In genomic region chr4:82508281-82508687, GRCm38 (mm10) we compare ENCODE assay signal across 9 mouse cellular contexts.
A peak's percentile ranks its signal among the peaks of the same experiment; 100 is the strongest.
DNase-seq lines count a peak whose midpoint lies in the region; ATAC-seq and TF ChIP-seq lines count a peak whose summit lies in the region.
"Had no signal": no experiment of that assay in that cellular context is flagged by ENCODE, and none has a peak within 500 bp of the region (broad histone marks: within the 10 kb centered on the region; RNA-seq: fewer than 3 reads in every experiment).

No protein-coding gene starts in this region.

- peak overlapping the region; percentile 98 for H3K9ac ChIP-seq in forebrain, embryonic 14.5 days (ENCODE audit: low read length)
- H3K9ac ChIP-seq in midbrain, embryonic 11.5 days (ENCODE audit: low read length), result peak overlapping the region; percentile 96; the same call in 1 of the 2 replicates

- peaks cover 10% of the 10 kb centered on the region; the same call in 1 of the 2 replicates for H3K4me1 ChIP-seq in lung, adult 2 months (ENCODE audit: control insufficient read depth, insufficient read depth, low read length)
- H3K4me1 ChIP-seq in forebrain, embryonic 14.5 days (ENCODE audit: control insufficient read depth, insufficient read depth, low read length), result no peaks in the 10 kb centered on the region
- H3K4me1 ChIP-seq in midbrain, embryonic 11.5 days (ENCODE audit: control insufficient read depth, insufficient read depth, low read length), result peaks cover 51% of the 10 kb centered on the region

- no peaks in the 10 kb centered on the region for H3K36me3 ChIP-seq in forebrain, embryonic 14.5 days (ENCODE audit: control insufficient read depth, insufficient read depth, low read length)
- no peaks in the 10 kb centered on the region for H3K36me3 ChIP-seq in midbrain, embryonic 11.5 days (ENCODE audit: control insufficient read depth, insufficient read depth, low read length)

- TF ChIP-seq POLR2A in lung, adult 2 months (IDR thresholded peaks at IDR 0.05; ENCODE audit: borderline replicate concordance, extremely low read depth, low read depth, low read length), result no peak

- no peak for TF ChIP-seq CTCF in lung, adult 2 months (IDR thresholded peaks at IDR 0.05; ENCODE audit: insufficient read depth, low read length)

- WGBS in lung, adult 2 months, result 21% methylated on average over 7 of the region's 7 CpGs
- 3% methylated on average over 7 of the region's 7 CpGs for WGBS in forebrain, embryonic 14.5 days
- 7% methylated on average over 7 of the region's 7 CpGs for WGBS in midbrain, embryonic 11.5 days

- peak overlapping the region; percentile 85 for H3K4me2 ChIP-seq in forebrain, embryonic 14.5 days (ENCODE audit: low read length)
- peak overlapping the region; percentile 86 for H3K4me2 ChIP-seq in midbrain, embryonic 11.5 days

- H3K9me3 ChIP-seq in forebrain, embryonic 14.5 days (replicated peaks; ENCODE audit: control insufficient read depth, low read length), result no peaks in the 10 kb centered on the region
- H3K9me3 ChIP-seq in midbrain, embryonic 11.5 days (ENCODE audit: control insufficient read depth, low read length), result no peaks in the 10 kb centered on the region

- no peaks in the 10 kb centered on the region for H3K27me3 ChIP-seq in forebrain, embryonic 14.5 days (replicated peaks; ENCODE audit: control insufficient read depth, insufficient read depth, low read length)
- no peaks in the 10 kb centered on the region for H3K27me3 ChIP-seq in midbrain, embryonic 11.5 days (ENCODE audit: control insufficient read depth, insufficient read depth, low read length)

- peak overlapping the region; percentile 100 for H3K27ac ChIP-seq in forebrain, embryonic 14.5 days (ENCODE audit: low read depth, low read length)
- peak overlapping the region; percentile 98; the same call in 1 of the 2 replicates for H3K27ac ChIP-seq in midbrain, embryonic 11.5 days (ENCODE audit: low read depth, low read length)
- H3K27ac ChIP-seq: macrophage had no signal

- ATAC-seq in forebrain, embryonic 14.5 days, result no peak
- no peak for ATAC-seq in midbrain, embryonic 11.5 days (ENCODE audit: low FRiP score)

- DNase-seq in lung, adult 2 months, result no peak
- DNase-seq in lung, adult 18-20 months, result no peak
- no peak for DNase-seq in forebrain, embryonic 14.5 days (ENCODE audit: low spot score)
- DNase-seq in kidney, adult 11 months, result peak; percentile 67
- no peak for DNase-seq in midbrain, embryonic 11.5 days (ENCODE audit: low spot score, missing footprints)
- DNase-seq in layer of hippocampus, adult 9-10 months (ENCODE audit: low spot score), result no peak
- no peak for DNase-seq in right cerebral cortex, postnatal 4 days
- no peak for DNase-seq in thymus, postnatal 0 days (ENCODE audit: low spot score)

- peak overlapping the region; percentile 48 for H3K4me3 ChIP-seq in lung, adult 2 months (replicated peaks; ENCODE audit: extremely low read depth, low read depth, low read length)
- H3K4me3 ChIP-seq in forebrain, embryonic 14.5 days (ENCODE audit: low read depth, low read length), result peak overlapping the region; percentile 91
- peak overlapping the region; percentile 85; the same call in 1 of the 2 replicates for H3K4me3 ChIP-seq in midbrain, embryonic 11.5 days (ENCODE audit: low read depth, low read length)
